Mouse (Mus musculus) brain, embryonic 14.5 days (tissue): Measurements from ENCODE around the gene Gm9833.

Experiments used
- CTCF ChIP-seq: fragments of 200-500 bp; IDR thresholded peaks from 2 replicates; pipeline ENCODE4 v1.5.1; 2012; ENCODE audit warnings: inconsistent platforms, mild to moderate bottlenecking, moderate library complexity, borderline replicate concordance; ENCODE audit not compliant: insufficient read depth, insufficient read length; ENCODE audit errors: extremely low read depth
- POLR2A ChIP-seq: fragments of 200-500 bp; IDR thresholded peaks from 2 replicates; pipeline ENCODE4 v1.6.1; 2012; ENCODE audit warnings: mild to moderate bottlenecking, inconsistent platforms, borderline replicate concordance; ENCODE audit not compliant: poor library complexity, insufficient read depth, insufficient read length, severe bottlenecking; ENCODE audit errors: extremely low read depth

DNA sequence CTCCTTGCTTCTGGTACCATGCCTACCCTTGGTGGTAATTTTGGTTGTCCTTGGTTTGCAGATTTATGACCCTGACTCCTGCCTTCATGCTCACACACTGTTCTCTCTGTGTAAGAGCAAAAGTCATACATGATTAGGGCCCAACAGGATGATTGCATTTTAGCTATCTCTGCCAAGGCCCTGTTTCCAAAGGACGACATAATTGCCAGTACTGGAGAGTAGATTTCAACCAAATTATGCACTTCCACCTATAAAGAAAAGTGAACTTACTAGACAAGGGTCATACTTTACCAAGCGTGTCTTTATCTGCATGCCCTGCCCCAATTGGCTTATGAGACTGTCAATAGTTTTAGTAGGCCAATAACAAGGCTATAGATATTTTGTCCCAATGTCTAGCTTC, 9.8 kb upstream of the Gm9833 start:
- TF ChIP-seq POLR2A, result no peak
- TF ChIP-seq CTCF, result no peak
